Mouse (Mus musculus) cortical plate, adult 2 months (tissue): ENCODE results near the gene Nipal4.

ENCODE experiments used
- CTCF ChIP-seq: fragments of 200-500 bp; IDR thresholded peaks from 2 replicates; pipeline ENCODE4 v1.5.1; 2011; ENCODE audit warnings: mild to moderate bottlenecking, control low read depth, low read length; ENCODE audit not compliant: insufficient read depth; ENCODE audit errors: extremely low read depth
- POLR2A ChIP-seq: fragments of 200-500 bp; IDR thresholded peaks from 2 replicates; pipeline ENCODE4 v1.6.1; 2011; ENCODE audit warnings: mild to moderate bottlenecking, low read length, control low read depth; ENCODE audit not compliant: insufficient read depth; ENCODE audit errors: extremely low read depth

DNA sequence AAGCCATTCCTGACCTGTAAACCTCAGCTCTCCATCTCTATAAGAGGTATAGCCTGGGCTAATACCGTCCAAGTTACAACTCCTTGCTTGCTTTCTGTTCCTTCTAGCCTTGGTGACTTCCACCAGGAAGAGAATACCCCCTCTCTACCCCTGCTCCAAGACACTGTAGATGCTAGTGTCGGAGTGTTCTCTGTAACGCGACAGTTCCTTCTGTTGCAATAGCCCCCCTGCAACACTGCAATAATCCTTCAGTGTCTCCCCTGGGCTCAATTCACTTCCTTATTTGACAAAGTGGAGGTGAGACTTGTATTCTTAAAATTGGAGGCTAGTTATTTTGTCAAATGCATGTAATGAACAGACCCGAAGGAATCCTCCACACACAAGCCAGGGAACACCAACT lies 19.7 kb downstream of the Nipal4 start:
- TF ChIP-seq CTCF (no peak), POLR2A (no peak)
